Mouse (Mus musculus): ENCODE results near the gene Bin2. TPM values are rescaled to one million over a fixed set of nuclear protein-coding genes. Genes with fewer than 3 reads are reported as not detected.

Bin2 gene
- total and polyA plus RNA-seq, 3 experiments, result 5.3 to 13.7 (median 13.3) TPM

DNA sequence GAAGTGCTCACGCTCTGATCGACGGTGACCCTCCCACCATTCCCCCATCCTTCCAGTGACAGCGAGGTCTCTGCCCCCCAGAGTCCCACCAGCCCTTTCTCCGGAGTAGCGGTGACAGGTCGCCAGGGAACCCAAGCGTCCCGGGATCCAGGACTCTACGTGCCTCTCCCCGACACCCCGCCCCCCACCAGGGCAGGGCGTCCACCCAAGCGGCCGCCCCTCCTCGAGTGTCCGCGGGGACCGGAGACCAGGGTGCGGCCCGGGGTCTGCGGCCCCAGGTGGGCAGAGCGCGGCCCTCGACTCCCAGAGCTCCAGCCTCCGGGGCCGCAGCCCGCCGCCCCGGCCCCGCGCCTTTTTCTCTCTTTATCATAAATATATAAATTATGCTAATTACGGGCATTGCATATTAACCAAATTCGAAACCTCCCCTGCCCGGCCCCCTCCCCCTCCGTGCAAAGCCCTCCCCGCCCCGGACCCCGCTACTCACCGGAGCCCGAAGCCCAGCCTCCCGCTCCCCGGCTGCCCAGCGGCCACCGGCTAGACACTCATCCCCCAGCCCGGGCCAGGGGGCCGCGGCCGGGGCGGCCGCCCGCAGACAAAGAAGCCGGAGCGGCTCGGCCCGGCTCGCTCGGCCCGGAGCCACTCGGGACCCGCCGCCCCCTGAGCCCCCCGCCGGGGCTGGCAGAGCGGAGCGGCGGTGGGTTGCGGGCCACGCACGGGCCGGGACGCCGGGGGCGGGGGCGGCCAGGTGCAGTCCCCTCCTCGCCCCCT, 69.9 kb downstream of the Bin2 start, which contains the start of gene Pou6f1:
TSS of gene Pou6f1 (minus strand) at position 709 of the 771 bp plus-strand sequence.
- Histone ChIP-seq H3K4me3 (ENCODE audit: low read depth, low read length) (peak within 1 kb of the TSS; percentile 67), H3K27me3 (ENCODE audit: insufficient read depth, low read length) (peaks cover 29% of the 10 kb centered on the region), H3K36me3 (replicated peaks) (no peaks in the 10 kb centered on the region), H3K9me3 (replicated peaks) (no peaks in the 10 kb centered on the region), H3K4me1 (ENCODE audit: insufficient read depth, low read depth, low read length) (peaks cover 5% of the 10 kb centered on the region; the same call in 1 of the 2 replicates)
- ATAC-seq (ENCODE audit: extremely low read depth, insufficient number of reproducible peaks, low FRiP score, poor library complexity, severe bottlenecking), result no peak
- TF ChIP-seq POLR2AphosphoS5 (IDR thresholded peaks at IDR 0.05; ENCODE audit: insufficient replicate concordance, low read depth, low read length) (no peak), TAL1 (conservative IDR thresholded peaks at IDR 0.05; ENCODE audit: low read depth, low read length) (no peak), GATA2 (IDR thresholded peaks at IDR 0.05; ENCODE audit: borderline replicate concordance, low read depth, low read length) (no peak), CTCF (IDR thresholded peaks at IDR 0.05; ENCODE audit: low read depth, low read length) (no peak), GATA1 (IDR thresholded peaks at IDR 0.05; ENCODE audit: borderline replicate concordance, low read length) (no peak)
- no peak for DNase-seq (ENCODE audit: low spot score)

- H3K27me3 ChIP-seq (ENCODE audit: insufficient read depth, low read length), result peaks cover 29% of the 10 kb centered on the region
- no peaks in the 10 kb centered on the region for H3K9me3 ChIP-seq (replicated peaks)
- DNase-seq (ENCODE audit: low spot score) (no peak), ATAC-seq (ENCODE audit: extremely low read depth, insufficient number of reproducible peaks, low FRiP score, poor library complexity, severe bottlenecking) (no peak)
- H3K4me3 ChIP-seq (ENCODE audit: low read depth, low read length), result no peak overlapping the region
- H3K36me3 ChIP-seq (replicated peaks), result no peaks in the 10 kb centered on the region
- H3K4me1 ChIP-seq (ENCODE audit: insufficient read depth, low read depth, low read length), result peaks cover 5% of the 10 kb centered on the region; the same call in 1 of the 2 replicates
- no peak for TF ChIP-seq GATA2 (IDR thresholded peaks at IDR 0.05; ENCODE audit: borderline replicate concordance, low read depth, low read length)
These were observed 70.5 kb downstream of the Bin2 start for GRCm38 (mm10) chr15:100598883-100599275.

DNA sequence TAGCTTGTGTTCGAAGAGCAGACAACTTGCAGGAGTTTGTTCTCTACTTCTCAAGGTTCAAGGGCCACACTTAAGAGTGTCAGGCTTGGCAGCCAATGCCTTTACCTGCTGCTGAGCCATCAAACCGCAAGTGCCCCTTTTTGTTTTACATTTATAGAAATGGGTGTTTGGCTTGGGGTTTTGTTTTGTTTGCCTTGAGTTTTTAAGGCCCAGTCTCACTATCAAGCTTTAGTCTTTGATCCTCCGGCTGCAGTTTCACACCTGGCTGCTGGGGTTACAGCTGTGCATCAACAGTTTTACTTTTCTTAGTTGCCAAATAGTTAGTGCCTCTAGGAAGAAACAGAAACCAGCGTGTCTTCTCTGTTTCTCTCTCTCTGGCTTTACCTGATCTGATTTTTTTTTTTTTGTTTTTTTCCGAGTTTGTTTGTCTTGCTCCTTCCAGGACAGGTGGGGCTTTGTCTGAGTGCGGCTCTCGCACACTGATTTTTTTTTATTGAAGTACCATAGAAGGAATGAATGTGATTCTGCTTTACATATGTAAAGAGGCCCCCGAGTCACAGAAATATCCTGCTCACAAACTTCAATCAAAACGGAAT, 71.0 kb downstream of the Bin2 start:
- peaks cover 28% of the 10 kb centered on the region for H3K27me3 ChIP-seq (ENCODE audit: insufficient read depth, low read length)
- H3K4me3 ChIP-seq (ENCODE audit: low read depth, low read length), result no peak overlapping the region
- peaks cover 5% of the 10 kb centered on the region; the same call in 1 of the 2 replicates for H3K4me1 ChIP-seq (ENCODE audit: insufficient read depth, low read depth, low read length)
- no peak for DNase-seq (ENCODE audit: low spot score)
- TF ChIP-seq GATA2 (IDR thresholded peaks at IDR 0.05; ENCODE audit: borderline replicate concordance, low read depth, low read length) (no peak), POLR2AphosphoS5 (IDR thresholded peaks at IDR 0.05; ENCODE audit: insufficient replicate concordance, low read depth, low read length) (no peak), CTCF (IDR thresholded peaks at IDR 0.05; ENCODE audit: low read depth, low read length) (no peak), TAL1 (conservative IDR thresholded peaks at IDR 0.05; ENCODE audit: low read depth, low read length) (no peak), GATA1 (IDR thresholded peaks at IDR 0.05; ENCODE audit: borderline replicate concordance, low read length) (no peak)
- H3K9me3 ChIP-seq (replicated peaks), result no peaks in the 10 kb centered on the region
- no peaks in the 10 kb centered on the region for H3K36me3 ChIP-seq (replicated peaks)
- ATAC-seq (ENCODE audit: extremely low read depth, insufficient number of reproducible peaks, low FRiP score, poor library complexity, severe bottlenecking), result no peak

- TF ChIP-seq POLR2AphosphoS5 (IDR thresholded peaks at IDR 0.05; ENCODE audit: insufficient replicate concordance, low read depth, low read length), result no peak
- no peak for TF ChIP-seq TAL1 (conservative IDR thresholded peaks at IDR 0.05; ENCODE audit: low read depth, low read length)
- TF ChIP-seq GATA1 (IDR thresholded peaks at IDR 0.05; ENCODE audit: borderline replicate concordance, low read length), result no peak
- no peak for TF ChIP-seq CTCF (IDR thresholded peaks at IDR 0.05; ENCODE audit: low read depth, low read length)
- TF ChIP-seq GATA2 (IDR thresholded peaks at IDR 0.05; ENCODE audit: borderline replicate concordance, low read depth, low read length), result no peak
- DNase-seq (ENCODE audit: low spot score), result no peak
- no peaks in the 10 kb centered on the region for H3K4me1 ChIP-seq (ENCODE audit: insufficient read depth, low read depth, low read length)
- H3K9me3 ChIP-seq (replicated peaks), result no peaks in the 10 kb centered on the region
- H3K36me3 ChIP-seq (replicated peaks), result no peaks in the 10 kb centered on the region
- H3K27me3 ChIP-seq (ENCODE audit: insufficient read depth, low read length), result peaks cover 8% of the 10 kb centered on the region; the same call in 1 of the 2 replicates
- no peak for ATAC-seq (ENCODE audit: extremely low read depth, insufficient number of reproducible peaks, low FRiP score, poor library complexity, severe bottlenecking)
- H3K4me3 ChIP-seq (ENCODE audit: low read depth, low read length), result no peak overlapping the region
These were observed 76.5 kb downstream of the Bin2 start for GRCm38 (mm10) chr15:100592817-100593216.

Other genes with a start within 250 kb of the Bin2 start
- gene Gm5475, start 247.4 kb downstream of the Bin2 start, total RNA-seq (2014; fragmentation: Nextera tagmentation), result not detected in 2 replicates
- 0.05 and 0.17 TPM in 2 replicates for gene Gm5475, start 247.4 kb downstream of the Bin2 start, total RNA-seq (2017)
- not detected in 2 replicates for gene Gm5475, start 247.4 kb downstream of the Bin2 start, polyA plus RNA-seq (2012)
- gene Slc11a2, start 244.5 kb downstream of the Bin2 start, total RNA-seq (2014; fragmentation: Nextera tagmentation), result 66.1 and 95.4 TPM in 2 replicates
- 34.6 and 35.7 TPM in 2 replicates for gene Slc11a2, start 244.5 kb downstream of the Bin2 start, total RNA-seq (2017)
- 4.5 and 5.4 TPM in 2 replicates for gene Slc11a2, start 244.5 kb downstream of the Bin2 start, polyA plus RNA-seq (2012)
- 55.0 and 55.7 TPM in 2 replicates for gene Letmd1, start 200.5 kb downstream of the Bin2 start, total RNA-seq (2014; fragmentation: Nextera tagmentation)
- gene Letmd1, start 200.5 kb downstream of the Bin2 start, total RNA-seq (2017), result 28.4 and 32.8 TPM in 2 replicates
- 54.5 and 60.8 TPM in 2 replicates for gene Letmd1, start 200.5 kb downstream of the Bin2 start, polyA plus RNA-seq (2012)
- gene Csrnp2, start 174.1 kb downstream of the Bin2 start, total RNA-seq (2014; fragmentation: Nextera tagmentation), result 2.2 and 3.1 TPM in 2 replicates
- gene Csrnp2, start 174.1 kb downstream of the Bin2 start, total RNA-seq (2017), result 3.7 and 3.8 TPM in 2 replicates
- gene Csrnp2, start 174.1 kb downstream of the Bin2 start, polyA plus RNA-seq (2012), result 1.3 and 1.4 TPM in 2 replicates
- 16.0 and 18.8 TPM in 2 replicates for gene Tfcp2, start 117.5 kb downstream of the Bin2 start, total RNA-seq (2014; fragmentation: Nextera tagmentation)
- gene Tfcp2, start 117.5 kb downstream of the Bin2 start, total RNA-seq (2017), result 8.7 and 10.9 TPM in 2 replicates
- 2.9 and 3.9 TPM in 2 replicates for gene Tfcp2, start 117.5 kb downstream of the Bin2 start, polyA plus RNA-seq (2012)
- gene Pou6f1, start 69.6 kb downstream of the Bin2 start, total RNA-seq (2014; fragmentation: Nextera tagmentation), result 0.19 and 0.53 TPM in 2 replicates
- gene Pou6f1, start 69.6 kb downstream of the Bin2 start, total RNA-seq (2017), result 0.11 TPM in 1 of 2 replicates, not detected in the other
- gene Pou6f1, start 69.6 kb downstream of the Bin2 start, polyA plus RNA-seq (2012), result 0.33 and 0.74 TPM in 2 replicates
- gene Dazap2, start 54.2 kb downstream of the Bin2 start, total RNA-seq (2014; fragmentation: Nextera tagmentation), result 234 and 277 TPM in 2 replicates
- 177 TPM in 2 replicates for gene Dazap2, start 54.2 kb downstream of the Bin2 start, total RNA-seq (2017)
- 52.4 and 56.6 TPM in 2 replicates for gene Dazap2, start 54.2 kb downstream of the Bin2 start, polyA plus RNA-seq (2012)
- gene Smagp, start 32.6 kb downstream of the Bin2 start, total RNA-seq (2014; fragmentation: Nextera tagmentation), result not detected in 2 replicates
- gene Smagp, start 32.6 kb downstream of the Bin2 start, total RNA-seq (2017), result 2.6 and 2.7 TPM in 2 replicates
- gene Smagp, start 32.6 kb downstream of the Bin2 start, polyA plus RNA-seq (2012), result 2.7 and 3.3 TPM in 2 replicates
- not detected in 2 replicates for gene Cela1, start 18.4 kb upstream of the Bin2 start, total RNA-seq (2014; fragmentation: Nextera tagmentation)
- 2.9 and 6.4 TPM in 2 replicates for gene Cela1, start 18.4 kb upstream of the Bin2 start, total RNA-seq (2017)
- gene Cela1, start 18.4 kb upstream of the Bin2 start, polyA plus RNA-seq (2012), result 0.32 and 0.54 TPM in 2 replicates
- gene Galnt6, start 59.8 kb upstream of the Bin2 start, total RNA-seq (2014; fragmentation: Nextera tagmentation), result not detected in 2 replicates
- gene Galnt6, start 59.8 kb upstream of the Bin2 start, total RNA-seq (2017), result 0.05 TPM in 1 of 2 replicates, not detected in the other
- 0.02 TPM in 1 of 2 replicates, not detected in the other for gene Galnt6, start 59.8 kb upstream of the Bin2 start, polyA plus RNA-seq (2012)
- gene Slc4a8, start 92.2 kb upstream of the Bin2 start, total RNA-seq (2014; fragmentation: Nextera tagmentation), result not detected in 2 replicates
- gene Slc4a8, start 92.2 kb upstream of the Bin2 start, total RNA-seq (2017), result 0.12 and 0.27 TPM in 2 replicates
- not detected in 2 replicates for gene Slc4a8, start 92.2 kb upstream of the Bin2 start, polyA plus RNA-seq (2012)
- not detected in 2 replicates for gene Scn8a, start 200.3 kb upstream of the Bin2 start, total RNA-seq (2014; fragmentation: Nextera tagmentation)
- under 0.01 and 0.27 TPM in 2 replicates for gene Scn8a, start 200.3 kb upstream of the Bin2 start, total RNA-seq (2017)
- gene Scn8a, start 200.3 kb upstream of the Bin2 start, polyA plus RNA-seq (2012), result not detected in 2 replicates

Measured in G1E (cell line).